14 mouse cellular contexts compared by ENCODE assay signal in genomic region chr7:84240406-84240805, GRCm38 (mm10).
"Had no signal": no experiment of that assay in that cellular context is flagged by ENCODE, and none has a peak within 500 bp of the region (broad histone marks: within the 10 kb centered on the region; RNA-seq: fewer than 3 reads in every experiment).

No protein-coding gene starts in this region.

- H3K4me1 ChIP-seq: hindbrain, embryonic 15.5 days; liver, embryonic 15.5 days; megakaryocyte, embryonic 14.5 days; midbrain, embryonic 15.5 days had no signal

- H3K4me3 ChIP-seq: hindbrain, embryonic 15.5 days; limb, embryonic 10.5 days; liver, embryonic 15.5 days; megakaryocyte, embryonic 14.5 days; midbrain, embryonic 15.5 days; neural tube, embryonic 12.5 days had no signal

- H3K27me3 ChIP-seq: hindbrain, embryonic 15.5 days; liver, embryonic 15.5 days; midbrain, embryonic 15.5 days; neural tube, embryonic 12.5 days had no signal

- H3K36me3 ChIP-seq: hindbrain, embryonic 15.5 days; limb, embryonic 10.5 days; liver, embryonic 15.5 days; midbrain, embryonic 15.5 days; neural tube, embryonic 12.5 days had no signal

- DNase-seq: kidney, adult 8-10 months; kidney, postnatal 25 days; right cerebral cortex, postnatal 25 days; thymus, adult 2 months; thymus, postnatal 25 days had no signal

- H3K4me2 ChIP-seq: hindbrain, embryonic 15.5 days; liver, embryonic 11.5 days; liver, embryonic 15.5 days; midbrain, embryonic 11.5 days; midbrain, embryonic 15.5 days; neural tube, embryonic 12.5 days had no signal

- H3K9me3 ChIP-seq: hindbrain, embryonic 15.5 days; limb, embryonic 10.5 days; liver, embryonic 15.5 days; megakaryocyte, embryonic 14.5 days; midbrain, embryonic 15.5 days; neural tube, embryonic 12.5 days had no signal

- H3K9ac ChIP-seq: hindbrain, embryonic 15.5 days; liver, embryonic 15.5 days; midbrain, embryonic 15.5 days; neural tube, embryonic 12.5 days had no signal

- ATAC-seq: inflammation-experienced regulatory T-cells, adult 6 months; midbrain, embryonic 15.5 days had no signal

- H3K27ac ChIP-seq: hindbrain, embryonic 15.5 days; limb, embryonic 10.5 days; liver, embryonic 15.5 days; midbrain, embryonic 15.5 days; neural tube, embryonic 12.5 days had no signal
